Mouse (Mus musculus) heart, embryonic 12.5 days (tissue): Measurements from ENCODE around the gene Klhl42. TPM values are rescaled to one million over a fixed set of nuclear protein-coding genes. Genes with fewer than 3 reads are reported as not detected.

Source experiments
- ATAC-seq: fragments of 200-750 bp; cut with Nextera tagmentation; 2 replicates; pipeline ENCODE4 v1.8.0; 2017; ENCODE audit warnings: moderate TSS enrichment, moderate library complexity; ENCODE audit not compliant: insufficient number of reproducible peaks, low FRiP score
- H3K27ac ChIP-seq: fragments of 300-500 bp; sonication (generic); 2 replicates; pipeline ENCODE4 v1.5.1; 2016; ENCODE audit warnings: mild to moderate bottlenecking, moderate library complexity; ENCODE audit not compliant: poor library complexity, severe bottlenecking
- H3K27me3 ChIP-seq: fragments of 300-500 bp; sonication (generic); replicated peaks from 2 replicates; pipeline ENCODE4 v1.6.1; 2016; ENCODE audit warnings: mild to moderate bottlenecking, moderate library complexity
- H3K36me3 ChIP-seq: fragments of 300-500 bp; sonication (generic); 2 replicates; pipeline ENCODE4 v1.6.1; 2016; ENCODE audit warnings: mild to moderate bottlenecking, moderate library complexity
- H3K4me1 ChIP-seq: fragments of 300-500 bp; sonication (generic); replicated peaks from 2 replicates; pipeline ENCODE4 v1.6.1; 2016; ENCODE audit warnings: mild to moderate bottlenecking
- H3K4me2 ChIP-seq: fragments of 300-500 bp; sonication (generic); 2 replicates; pipeline ENCODE4 v1.6.1; 2016; ENCODE audit warnings: mild to moderate bottlenecking, moderate library complexity
- H3K4me3 ChIP-seq: fragments of 300-500 bp; sonication (generic); 2 replicates; pipeline ENCODE4 v1.5.1; 2016; ENCODE audit warnings: mild to moderate bottlenecking
- H3K9ac ChIP-seq: fragments of 300-500 bp; sonication (generic); 2 replicates; pipeline ENCODE4 v1.6.1; 2016; ENCODE audit warnings: mild to moderate bottlenecking, moderate library complexity
- H3K9me3 ChIP-seq: fragments of 300-500 bp; sonication (generic); replicated peaks from 2 replicates; pipeline ENCODE4 v1.6.1; 2016; ENCODE audit warnings: mild to moderate bottlenecking, moderate library complexity
- WGBS: fragments of 180-500 bp; shearing (Covaris S2); methylation state at CpG from one replicate; pipeline ENCODE4 v1.1.7; 2016; 5-methylcytosine and 5-hydroxymethylcytosine counted together
- polyA plus RNA-seq: library from polyadenylated mRNA; unstranded; fragments of >200 nt; fragmentation: Nextera tagmentation; extraction: Ambion mirVana; gene quantifications from 2 replicates; pipeline ENCODE4 v1.2.1, GENCODE M21; 2016

Klhl42 gene
- polyA plus RNA-seq, 1 experiment from 2014 or later = 7.9 TPM

- no peak for ATAC-seq
- H3K4me1 ChIP-seq = peaks cover 18% of the 10 kb centered on the region
- WGBS = 59% methylated on average over 7 of the region's 7 CpGs
- no peak overlapping the region for H3K9ac ChIP-seq
- H3K4me3 ChIP-seq = no peak overlapping the region
- H3K4me2 ChIP-seq = no peak overlapping the region
- H3K27me3 ChIP-seq = no peaks in the 10 kb centered on the region
- no peak overlapping the region for H3K27ac ChIP-seq
- peaks cover 49% of the 10 kb centered on the region for H3K36me3 ChIP-seq
- H3K9me3 ChIP-seq = no peaks in the 10 kb centered on the region
Observed at GRCm38 (mm10) chr6:147109283-147109682, 18.1 kb downstream of the Klhl42 start.

DNA sequence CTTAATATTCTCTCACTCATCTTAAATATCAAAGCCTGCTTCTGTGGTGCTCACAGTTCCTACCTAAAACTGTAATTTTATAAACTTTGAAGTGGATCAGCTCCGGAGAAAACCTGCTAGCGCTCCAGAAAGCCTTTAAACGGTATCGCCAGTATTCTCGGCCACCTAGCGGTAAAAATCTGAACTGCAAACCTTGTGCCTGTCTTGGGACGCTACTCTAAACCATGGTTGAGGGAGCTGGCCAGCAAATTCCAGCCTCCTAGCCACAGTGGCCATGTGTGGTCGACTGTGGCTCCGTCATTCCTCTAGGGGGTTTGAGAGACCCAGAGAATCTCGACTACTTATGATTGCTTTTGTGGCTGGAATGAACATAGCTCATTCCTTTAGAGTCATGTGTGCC, 25.4 kb downstream of the Klhl42 start:
- Histone ChIP-seq H3K27me3 (no peaks in the 10 kb centered on the region), H3K4me1 (peaks cover 7% of the 10 kb centered on the region), H3K36me3 (peaks cover 11% of the 10 kb centered on the region), H3K4me3 (no peak overlapping the region), H3K9ac (no peak overlapping the region), H3K27ac (no peak overlapping the region), H3K4me2 (no peak overlapping the region), H3K9me3 (no peaks in the 10 kb centered on the region)
- WGBS = 7% methylated on average over 10 of the region's 10 CpGs
- 0 out of 2 replicates have a peak, but pooled peaks have one; percentile 39 for ATAC-seq

- H3K27ac ChIP-seq = no peak overlapping the region
- no peak for ATAC-seq
- no peaks in the 10 kb centered on the region for H3K9me3 ChIP-seq
- H3K9ac ChIP-seq = no peak overlapping the region
- H3K4me2 ChIP-seq = no peak overlapping the region
- H3K27me3 ChIP-seq = no peaks in the 10 kb centered on the region
- WGBS = 86% methylated on average over 7 of the region's 7 CpGs
- H3K4me1 ChIP-seq = peaks cover 6% of the 10 kb centered on the region
- no peak overlapping the region for H3K4me3 ChIP-seq
- H3K36me3 ChIP-seq = 0 out of 2 replicates have a peak, but pooled peaks cover 3% of the 10 kb centered on the region
Observed at GRCm38 (mm10) chr6:147117764-147118163, 26.6 kb downstream of the Klhl42 start.

DNA sequence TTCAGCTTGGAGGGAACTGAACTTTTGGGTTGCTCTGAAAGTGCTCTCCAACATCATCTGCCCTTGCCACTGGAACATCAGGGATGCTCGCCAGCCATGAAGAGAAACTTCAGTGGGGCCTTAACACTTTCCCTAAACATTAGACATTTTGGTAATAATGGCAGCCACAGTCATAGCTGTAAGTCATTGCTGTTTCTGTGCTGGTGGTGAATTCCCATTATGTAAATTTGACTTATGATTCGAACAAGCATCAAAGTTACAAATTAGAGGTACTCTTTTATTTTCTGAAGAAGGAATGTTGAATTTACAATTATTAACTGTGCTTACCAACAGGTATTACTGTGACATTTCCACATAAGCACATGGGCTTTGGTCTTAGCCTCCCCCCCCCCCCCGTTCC, 27.0 kb downstream of the Klhl42 start:
- Histone ChIP-seq H3K36me3 (no peaks in the 10 kb centered on the region), H3K4me3 (no peak overlapping the region), H3K4me2 (no peak overlapping the region), H3K27ac (no peak overlapping the region), H3K27me3 (no peaks in the 10 kb centered on the region), H3K9ac (no peak overlapping the region), H3K9me3 (no peaks in the 10 kb centered on the region), H3K4me1 (peaks cover 6% of the 10 kb centered on the region)
- no peak for ATAC-seq
- 81% methylated on average over 3 of the region's 3 CpGs for WGBS

DNA sequence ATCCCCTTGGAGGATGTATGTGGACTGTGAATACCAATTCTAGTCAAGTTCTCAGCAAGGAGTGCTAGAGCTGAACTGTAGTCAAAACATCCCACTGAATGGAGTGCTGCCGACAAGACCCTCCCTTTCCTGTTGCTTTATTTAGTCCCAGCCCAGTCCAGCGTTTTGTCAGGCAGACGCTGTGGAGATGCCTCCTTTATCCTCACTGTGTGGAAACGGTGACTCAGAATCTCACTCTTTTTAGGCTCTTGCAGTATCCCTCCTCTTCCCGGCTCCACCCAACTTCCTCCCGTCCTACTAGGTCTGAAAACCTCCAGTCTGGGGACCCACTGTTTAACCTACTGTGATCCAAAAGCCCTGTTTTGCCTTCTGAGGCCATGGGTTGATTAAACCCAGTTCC, 30.1 kb downstream of the Klhl42 start:
- H3K4me2 ChIP-seq = no peak overlapping the region
- ATAC-seq = peak; percentile 48
- WGBS = 13% methylated on average over 6 of the region's 6 CpGs
- no peak overlapping the region for H3K9ac ChIP-seq
- H3K4me1 ChIP-seq = peaks cover 6% of the 10 kb centered on the region
- no peak overlapping the region for H3K27ac ChIP-seq
- no peaks in the 10 kb centered on the region for H3K9me3 ChIP-seq
- no peaks in the 10 kb centered on the region for H3K27me3 ChIP-seq
- H3K4me3 ChIP-seq = no peak overlapping the region
- H3K36me3 ChIP-seq = no peaks in the 10 kb centered on the region

- H3K9me3 ChIP-seq = no peaks in the 10 kb centered on the region
- no peak overlapping the region for H3K4me2 ChIP-seq
- H3K36me3 ChIP-seq = no peaks in the 10 kb centered on the region
- H3K4me3 ChIP-seq = no peak overlapping the region
- H3K27ac ChIP-seq = no peak overlapping the region
- WGBS = 84% methylated on average over 10 of the region's 10 CpGs
- no peaks in the 10 kb centered on the region for H3K27me3 ChIP-seq
- H3K9ac ChIP-seq = no peak overlapping the region
- no peak for ATAC-seq
- no peaks in the 10 kb centered on the region for H3K4me1 ChIP-seq
Observed at GRCm38 (mm10) chr6:147127239-147127638, 36.1 kb downstream of the Klhl42 start.

DNA sequence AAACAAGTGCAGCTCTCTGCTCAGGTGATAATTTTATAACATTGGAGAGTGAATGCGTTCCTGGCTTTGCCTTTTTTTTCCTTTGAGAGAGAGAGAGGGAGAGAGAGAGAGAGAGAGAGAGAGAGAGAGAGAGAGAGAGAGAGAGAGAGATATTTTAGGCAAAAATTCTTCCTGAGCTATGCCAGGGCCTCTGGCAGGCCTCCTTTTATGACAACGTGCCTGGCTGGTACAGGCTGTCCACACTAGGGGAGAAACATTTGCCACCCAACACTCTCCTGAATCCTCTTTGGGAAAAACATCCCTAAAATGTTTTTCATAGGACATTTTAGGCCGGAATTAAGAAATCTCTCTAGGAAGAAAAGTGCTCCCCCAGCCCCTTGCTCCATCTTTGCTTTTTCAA, 47.1 kb downstream of the Klhl42 start:
- no peak overlapping the region for H3K4me3 ChIP-seq
- ATAC-seq = no peak
- no peaks in the 10 kb centered on the region for H3K36me3 ChIP-seq
- no peak overlapping the region for H3K27ac ChIP-seq
- peaks cover 2% of the 10 kb centered on the region; the same call in 1 of the 2 replicates for H3K9me3 ChIP-seq
- H3K9ac ChIP-seq = no peak overlapping the region
- no peak overlapping the region for H3K4me2 ChIP-seq
- H3K4me1 ChIP-seq = no peaks in the 10 kb centered on the region
- H3K27me3 ChIP-seq = no peaks in the 10 kb centered on the region
- WGBS = 59% methylated on average over 3 of the region's 3 CpGs

DNA sequence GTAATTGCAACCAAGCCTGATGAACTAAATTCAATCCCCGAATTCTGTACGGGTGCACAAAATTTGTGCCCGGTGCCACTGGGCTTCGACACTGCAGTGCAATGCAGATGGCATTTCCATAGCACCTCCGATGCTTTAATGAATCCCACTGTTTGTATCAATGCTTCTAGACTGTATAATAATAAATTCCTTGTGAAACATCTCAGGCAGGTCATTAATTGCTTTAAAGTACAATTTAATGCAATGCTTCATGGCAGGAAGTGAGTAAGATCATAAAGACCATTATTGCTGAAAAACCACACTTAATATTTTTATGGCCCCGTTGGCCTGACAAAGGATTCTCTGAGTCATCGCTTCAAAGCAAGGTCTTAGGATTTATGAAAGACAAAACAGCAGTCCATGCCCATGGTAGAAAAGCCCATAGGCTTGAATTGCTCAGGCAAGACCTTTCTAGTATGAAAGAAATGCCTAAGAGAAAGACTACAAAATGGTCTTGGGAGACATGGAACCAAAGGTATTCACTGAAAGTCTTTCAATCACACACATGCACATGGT, 49.5 kb downstream of the Klhl42 start:
- H3K36me3 ChIP-seq = no peaks in the 10 kb centered on the region
- H3K9me3 ChIP-seq = no peaks in the 10 kb centered on the region
- no peak for ATAC-seq
- no peak overlapping the region for H3K9ac ChIP-seq
- no peak overlapping the region for H3K4me2 ChIP-seq
- WGBS = 87% methylated on average over 7 of the region's 7 CpGs
- no peak overlapping the region for H3K27ac ChIP-seq
- H3K27me3 ChIP-seq = no peaks in the 10 kb centered on the region
- no peak overlapping the region for H3K4me3 ChIP-seq
- peaks cover 15% of the 10 kb centered on the region for H3K4me1 ChIP-seq

DNA sequence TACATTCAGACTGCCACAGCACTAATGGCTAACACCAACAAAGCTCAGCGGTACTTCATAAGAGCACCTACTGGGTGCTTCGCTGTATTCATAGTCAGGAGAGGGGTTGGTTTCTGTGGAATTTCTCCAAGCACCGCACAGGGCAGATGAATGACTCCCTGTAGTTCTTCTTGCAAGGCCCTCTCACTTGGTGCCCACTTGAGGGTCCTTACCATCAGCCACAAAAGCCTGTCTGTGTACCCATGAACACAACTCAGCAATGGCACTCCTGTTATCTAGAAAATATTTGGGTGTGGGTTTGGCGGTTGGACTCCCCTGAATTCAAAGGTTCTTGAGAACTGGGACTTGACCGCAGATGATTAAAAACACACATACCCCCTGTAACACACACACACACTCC, 53.5 kb downstream of the Klhl42 start:
- Histone ChIP-seq H3K9ac (no peak overlapping the region), H3K36me3 (no peaks in the 10 kb centered on the region), H3K4me1 (peaks cover 21% of the 10 kb centered on the region), H3K27ac (peak overlapping the region; percentile 82), H3K4me3 (no peak overlapping the region), H3K27me3 (no peaks in the 10 kb centered on the region), H3K4me2 (no peak overlapping the region), H3K9me3 (no peaks in the 10 kb centered on the region)
- no peak for ATAC-seq
- WGBS = 72% methylated on average over 5 of the region's 5 CpGs

DNA sequence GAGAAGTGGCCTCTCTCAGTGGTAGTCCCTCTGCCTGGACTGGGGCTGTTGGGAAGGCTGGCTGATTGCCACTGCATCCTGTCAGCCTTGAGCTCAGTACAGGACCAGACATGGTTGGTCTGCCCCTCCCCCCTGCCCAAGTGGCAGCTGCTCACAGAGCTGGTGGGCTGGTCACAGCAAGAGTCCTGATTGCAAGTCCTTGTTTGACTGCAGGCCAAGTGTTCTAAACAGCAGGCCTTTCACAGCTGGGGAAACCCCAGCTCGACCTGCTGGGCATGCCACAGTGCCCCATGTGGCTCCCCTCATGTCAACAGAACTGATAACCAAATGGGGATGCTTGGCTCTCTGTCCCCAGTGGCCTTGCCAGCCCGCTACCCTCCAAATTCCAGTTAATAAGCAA, 54.1 kb downstream of the Klhl42 start:
- Histone ChIP-seq H3K4me2 (peak overlapping the region; percentile 6; the same call in 1 of the 2 replicates), H3K4me3 (no peak overlapping the region), H3K27me3 (no peaks in the 10 kb centered on the region), H3K9ac (no peak overlapping the region), H3K36me3 (no peaks in the 10 kb centered on the region), H3K9me3 (no peaks in the 10 kb centered on the region), H3K27ac (peak overlapping the region; percentile 82), H3K4me1 (peaks cover 21% of the 10 kb centered on the region)
- ATAC-seq = peak; percentile 94
- 6% methylated on average over 2 of the region's 2 CpGs for WGBS

DNA sequence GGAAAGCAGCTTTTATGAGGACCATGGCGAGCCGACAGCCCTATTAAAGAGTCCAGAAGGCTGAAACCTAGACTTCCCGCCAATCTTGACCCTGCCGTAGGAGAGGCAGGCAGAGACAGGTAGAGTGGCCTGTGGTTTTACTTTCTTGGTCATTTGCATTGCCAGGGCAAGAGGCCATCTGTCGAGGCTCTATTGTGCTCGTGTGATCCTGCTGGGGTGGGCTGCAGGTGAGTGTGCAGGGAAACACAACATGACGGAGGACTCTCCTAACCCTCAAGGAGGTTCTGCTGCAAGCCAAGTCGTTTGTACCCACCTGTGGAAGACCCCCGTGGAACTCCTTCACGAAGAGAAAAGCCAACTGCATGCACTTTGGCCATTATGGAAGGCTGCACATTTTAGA, 54.6 kb downstream of the Klhl42 start:
- H3K36me3 ChIP-seq = no peaks in the 10 kb centered on the region
- H3K27ac ChIP-seq = peak overlapping the region; percentile 82
- no peak for ATAC-seq
- H3K4me1 ChIP-seq = peaks cover 21% of the 10 kb centered on the region
- WGBS = 52% methylated on average over 10 of the region's 10 CpGs
- H3K9ac ChIP-seq = no peak overlapping the region
- no peak overlapping the region for H3K4me3 ChIP-seq
- 0 out of 2 replicates have a peak overlapping the region, but pooled peaks have one; percentile 6 for H3K4me2 ChIP-seq
- no peaks in the 10 kb centered on the region for H3K27me3 ChIP-seq
- no peaks in the 10 kb centered on the region for H3K9me3 ChIP-seq

- WGBS = 66% methylated on average over 6 of the region's 6 CpGs
- ATAC-seq = no peak
Observed at GRCm38 (mm10) chr6:147151069-147151468, 59.9 kb downstream of the Klhl42 start.

More at GRCm38 (mm10) chr6:147151069-147151468, 59.9 kb downstream of the Klhl42 start:
- no peaks in the 10 kb centered on the region for H3K9me3 ChIP-seq
- H3K27ac ChIP-seq = no peak overlapping the region
- H3K27me3 ChIP-seq = no peaks in the 10 kb centered on the region
- H3K4me1 ChIP-seq = peaks cover 2% of the 10 kb centered on the region
- no peak overlapping the region for H3K9ac ChIP-seq
- no peak overlapping the region for H3K4me2 ChIP-seq
- H3K4me3 ChIP-seq = no peak overlapping the region
- H3K36me3 ChIP-seq = no peaks in the 10 kb centered on the region
